Mouse (Mus musculus): ENCODE measurements around the gene Ttc23. TPM values are rescaled to one million over a fixed set of nuclear protein-coding genes. Genes with fewer than 3 reads are reported as not detected.

Ttc23 gene
- total and polyA plus RNA-seq, 3 experiments: 0.42 to 4.8 TPM; not detected in 1

GRCm38 (mm10) chr7:67605114-67605513, 42.1 kb upstream of the Ttc23 start:
- no peak for DNase-seq (ENCODE audit: low read depth, low spot score)
- Histone ChIP-seq H3K27ac (ENCODE audit: control insufficient read depth, low read depth, low read length) (no peak overlapping the region), H3K4me3 (ENCODE audit: control insufficient read depth in 1 of 2, insufficient read depth in 1 of 2, low read depth in 2 of 2, low read length in 2 of 2) (no peak overlapping the region), H3K4me1 (ENCODE audit: control insufficient read depth in 1 of 2, insufficient read depth in 2 of 2, low read length in 2 of 2) (no peaks in the 10 kb centered on the region), H3K79me2 (ENCODE audit: control insufficient read depth, insufficient read depth, low read length, poor library complexity) (no peaks in the 10 kb centered on the region), H3K27me3 (ENCODE audit: control insufficient read depth in 1 of 2, insufficient read depth in 2 of 2, low read length in 2 of 2) (no peaks in the 10 kb centered on the region), H3K36me3 (ENCODE audit: control insufficient read depth in 1 of 2, insufficient read depth in 2 of 2, low read length in 2 of 2) (no peaks in the 10 kb centered on the region), H3K9ac (ENCODE audit: control insufficient read depth, low read depth, low read length, poor library complexity, severe bottlenecking) (no peak overlapping the region), H3K9me3 (replicated peaks; ENCODE audit: insufficient read depth, low read length) (no peaks in the 10 kb centered on the region)
- TF ChIP-seq BHLHE40 (IDR thresholded peaks at IDR 0.05; ENCODE audit: borderline replicate concordance, low read depth, low read length): no peak
- no peak for TF ChIP-seq RAD21 (IDR thresholded peaks at IDR 0.05; ENCODE audit: low read depth, low read length)
- no peak for TF ChIP-seq MAFK (IDR thresholded peaks at IDR 0.05; ENCODE audit: borderline replicate concordance, low read depth, low read length)
- TF ChIP-seq TAL1 (IDR thresholded peaks at IDR 0.05; ENCODE audit: low read length): no peak
- no peak for TF ChIP-seq ZMIZ1 (IDR thresholded peaks at IDR 0.05; ENCODE audit: low read depth, low read length)
- TF ChIP-seq TBP (IDR thresholded peaks at IDR 0.05; ENCODE audit: low read depth, low read length): no peak
- TF ChIP-seq KAT2A (conservative IDR thresholded peaks at IDR 0.05; ENCODE audit: low read depth, low read length): no peak
- no peak for TF ChIP-seq UBTF (IDR thresholded peaks at IDR 0.05; ENCODE audit: borderline replicate concordance, insufficient read depth, low read depth, low read length)
- TF ChIP-seq MXI1 (IDR thresholded peaks at IDR 0.05; ENCODE audit: low read depth, low read length): no peak
- TF ChIP-seq MAZ (IDR thresholded peaks at IDR 0.05; ENCODE audit: low read depth, low read length): no peak
- no peak for TF ChIP-seq GATA1 (IDR thresholded peaks at IDR 0.05; ENCODE audit: low read depth, low read length)
- TF ChIP-seq TCF12 (IDR thresholded peaks at IDR 0.05; ENCODE audit: low read depth, low read length): no peak
- no peak for TF ChIP-seq E2F4 (IDR thresholded peaks at IDR 0.05; ENCODE audit: borderline replicate concordance, low read depth, low read length)
- no peak for TF ChIP-seq NRF1 (IDR thresholded peaks at IDR 0.05; ENCODE audit: insufficient read depth, low read depth, low read length, poor library complexity, severe bottlenecking)
- no peak for TF ChIP-seq CHD2 (IDR thresholded peaks at IDR 0.05; ENCODE audit: low read length)
- TF ChIP-seq POLR2A (IDR thresholded peaks at IDR 0.05; ENCODE audit: control insufficient read depth in 1 of 2, insufficient read depth in 1 of 2, low read depth in 1 of 2, low read length in 2 of 2, poor library complexity in 1 of 2): no peak

GRCm38 (mm10) chr7:67606250-67606649, 41.0 kb upstream of the Ttc23 start:
- Histone ChIP-seq H3K27me3 (ENCODE audit: control insufficient read depth in 1 of 2, insufficient read depth in 2 of 2, low read length in 2 of 2) (no peaks in the 10 kb centered on the region), H3K4me3 (ENCODE audit: control insufficient read depth in 1 of 2, insufficient read depth in 1 of 2, low read depth in 2 of 2, low read length in 2 of 2) (no peak overlapping the region), H3K79me2 (ENCODE audit: control insufficient read depth, insufficient read depth, low read length, poor library complexity) (no peaks in the 10 kb centered on the region), H3K4me1 (ENCODE audit: control insufficient read depth in 1 of 2, insufficient read depth in 2 of 2, low read length in 2 of 2) (no peaks in the 10 kb centered on the region), H3K9me3 (replicated peaks; ENCODE audit: insufficient read depth, low read length) (no peaks in the 10 kb centered on the region), H3K9ac (ENCODE audit: control insufficient read depth, low read depth, low read length, poor library complexity, severe bottlenecking) (no peak overlapping the region), H3K36me3 (ENCODE audit: control insufficient read depth in 1 of 2, insufficient read depth in 2 of 2, low read length in 2 of 2) (no peaks in the 10 kb centered on the region), H3K27ac (ENCODE audit: control insufficient read depth, low read depth, low read length) (no peak overlapping the region)
- no peak for TF ChIP-seq POLR2A (IDR thresholded peaks at IDR 0.05; ENCODE audit: control insufficient read depth in 1 of 2, insufficient read depth in 1 of 2, low read depth in 1 of 2, low read length in 2 of 2, poor library complexity in 1 of 2)
- no peak for TF ChIP-seq KAT2A (conservative IDR thresholded peaks at IDR 0.05; ENCODE audit: low read depth, low read length)
- TF ChIP-seq MXI1 (IDR thresholded peaks at IDR 0.05; ENCODE audit: low read depth, low read length): no peak
- no peak for TF ChIP-seq TCF12 (IDR thresholded peaks at IDR 0.05; ENCODE audit: low read depth, low read length)
- no peak for TF ChIP-seq EP300 (IDR thresholded peaks at IDR 0.05; ENCODE audit: low read depth in 1 of 2, low read length in 2 of 2)
- TF ChIP-seq USF2 (IDR thresholded peaks at IDR 0.05; ENCODE audit: borderline replicate concordance in 1 of 2, insufficient read depth in 1 of 2, low read depth in 1 of 2, low read length in 2 of 2): no peak
- no peak for TF ChIP-seq ZKSCAN1 (IDR thresholded peaks at IDR 0.05; ENCODE audit: low read depth, low read length)
- no peak for TF ChIP-seq MAZ (IDR thresholded peaks at IDR 0.05; ENCODE audit: low read depth, low read length)
- TF ChIP-seq MEF2A (IDR thresholded peaks at IDR 0.05; ENCODE audit: extremely low read depth, insufficient replicate concordance, low read depth, low read length, poor library complexity, severe bottlenecking): no peak
- no peak for TF ChIP-seq TAL1 (IDR thresholded peaks at IDR 0.05; ENCODE audit: low read length)
- no peak for TF ChIP-seq SIN3A (IDR thresholded peaks at IDR 0.05; ENCODE audit: low read length)
- TF ChIP-seq RCOR1 (IDR thresholded peaks at IDR 0.05; ENCODE audit: low read depth, low read length): no peak
- TF ChIP-seq NELFE (IDR thresholded peaks at IDR 0.05; ENCODE audit: low read depth, low read length): no peak
- no peak for TF ChIP-seq GABPA (IDR thresholded peaks at IDR 0.05; ENCODE audit: low read depth, low read length)
- TF ChIP-seq MYC (IDR thresholded peaks at IDR 0.05; ENCODE audit: low read depth, low read length): no peak
- no peak for TF ChIP-seq ZMIZ1 (IDR thresholded peaks at IDR 0.05; ENCODE audit: low read depth, low read length)
- no peak for DNase-seq (ENCODE audit: low read depth, low spot score)
